Mouse (Mus musculus) spleen, adult 2 months (tissue): ENCODE measurements at regions not wholly inside any gene's neighbourhood (a gene's known extent, or its start where the extent isn't known, plus 50 kb on each side); places are given as distances from the start of the nearest gene placed in this dataset.

Experiments
- CTCF ChIP-seq: fragments of 200-500 bp; IDR thresholded peaks from 2 replicates; pipeline ENCODE4 v1.5.1; 2011; ENCODE audit warnings: mild to moderate bottlenecking, inconsistent platforms; ENCODE audit not compliant: insufficient read depth, insufficient read length, insufficient replicate concordance; ENCODE audit errors: extremely low read depth
- POLR2A ChIP-seq: fragments of 200-500 bp; IDR thresholded peaks from 2 replicates; pipeline ENCODE4 v1.6.1; 2011; ENCODE audit warnings: low read depth, low read length, inconsistent platforms

- no peak for TF ChIP-seq POLR2A
- TF ChIP-seq CTCF: no peak
Measured at GRCm38 (mm10) chr14:103977769-103978168, 133.6 kb upstream of the Ednrb start.
